Mouse (Mus musculus) megakaryocyte-erythroid progenitor cell, adult 5-6 weeks (primary cell): ENCODE data around the gene Kat6b. TPM values are rescaled to one million over a fixed set of nuclear protein-coding genes. Genes with fewer than 3 reads are reported as not detected.

Experiments
- ATAC-seq: replicated peaks from 2 replicates; pipeline ENCODE4 v1.8.0; 2016; ENCODE audit warnings: mild to moderate bottlenecking, inconsistent platforms; ENCODE audit not compliant: severe bottlenecking, poor library complexity, low FRiP score, low TSS enrichment
- total RNA-seq, 2 experiments: library from RNA; stranded (forward) in 1 of 2; stranded (reverse) in 1 of 2; fragments of 200-1000, 215-1000 nt in 1 of 2; fragments of >200 nt in 1 of 2; fragmentation: Nextera tagmentation in 1 of 2; gene quantifications; 2 replicates each; pipeline ENCODE4 v1.2.3; 2014 to 2017

The Kat6b gene
- total RNA-seq, 2 experiments from 2014 or later, result 9.1 to 17.5 TPM

GRCm38 (mm10) chr14:21679631-21680201 is 198.5 kb downstream of the Kat6b start:
- ATAC-seq, result no peak

- peak; percentile 95 for ATAC-seq
These were observed 201.5 kb downstream of the Kat6b start for GRCm38 (mm10) chr14:21682681-21683129.

- ATAC-seq, result no peak
These were observed 202.6 kb downstream of the Kat6b start for GRCm38 (mm10) chr14:21683834-21684233.

- ATAC-seq, result no peak
These were observed 204.3 kb downstream of the Kat6b start for GRCm38 (mm10) chr14:21685411-21686146.

GRCm38 (mm10) chr14:21686376-21687279 is 205.4 kb downstream of the Kat6b start:
- ATAC-seq, result no peak

GRCm38 (mm10) chr14:21691070-21691469 is 209.8 kb downstream of the Kat6b start:
- ATAC-seq, result no peak

GRCm38 (mm10) chr14:21695020-21695419 is 213.8 kb downstream of the Kat6b start:
- no peak for ATAC-seq

GRCm38 (mm10) chr14:21696186-21696830 is 215.1 kb downstream of the Kat6b start:
- no peak for ATAC-seq

GRCm38 (mm10) chr14:21702691-21703090 is 221.5 kb downstream of the Kat6b start:
- ATAC-seq, result no peak

GRCm38 (mm10) chr14:21703255-21703654 is 222.0 kb downstream of the Kat6b start:
- ATAC-seq, result no peak

- ATAC-seq, result no peak
These were observed 224.2 kb downstream of the Kat6b start for GRCm38 (mm10) chr14:21705462-21705861.

- 0 out of 2 replicates have a peak, but pooled peaks have one; percentile 30 for ATAC-seq
These were observed 225.7 kb downstream of the Kat6b start for GRCm38 (mm10) chr14:21706759-21707571.

GRCm38 (mm10) chr14:21709545-21709944 is 228.3 kb downstream of the Kat6b start:
- ATAC-seq, result no peak

- no peak for ATAC-seq
These were observed 230.0 kb downstream of the Kat6b start for GRCm38 (mm10) chr14:21711231-21711630.

GRCm38 (mm10) chr14:21714486-21714885 is 233.3 kb downstream of the Kat6b start, which contains the start of gene Dupd1:
Dupd1 (minus strand) TSS chr14:21714576.
- ATAC-seq, result no peak

- no peak for ATAC-seq
These were observed 238.6 kb downstream of the Kat6b start for GRCm38 (mm10) chr14:21719646-21720383.

- no peak for ATAC-seq
These were observed 239.4 kb downstream of the Kat6b start for GRCm38 (mm10) chr14:21720430-21721205.
